In genomic region chr10:62919925-62920765, GRCm38 (mm10) we compare ENCODE assay signal across 7 mouse cellular contexts. TPM values are rescaled to one million over a fixed set of nuclear protein-coding genes. Genes with fewer than 3 reads are reported as not detected.
DNase-seq lines count a peak whose midpoint lies in the region; ATAC-seq lines count a peak whose summit lies in the region.

Gene Slc25a16 (plus strand): TSS chr10:62920633.

- H3K36me3 ChIP-seq in embryonic facial prominence, embryonic 12.5 days, result no peaks in the 10 kb centered on the region
- no peaks in the 10 kb centered on the region for H3K36me3 ChIP-seq in limb, embryonic 11.5 days (ENCODE audit: control insufficient read depth, insufficient read depth, low read length)
- no peaks in the 10 kb centered on the region for H3K36me3 ChIP-seq in midbrain, embryonic 14.5 days (ENCODE audit: control insufficient read depth, insufficient read depth, low read length)

- H3K4me3 ChIP-seq in embryonic facial prominence, embryonic 12.5 days, result peak within 1 kb of the TSS; percentile 84
- peak within 1 kb of the TSS; percentile 97 for H3K4me3 ChIP-seq in limb, embryonic 11.5 days (ENCODE audit: low read depth, low read length)
- H3K4me3 ChIP-seq in midbrain, embryonic 14.5 days (replicated peaks; ENCODE audit: low read depth, low read length), result peak within 1 kb of the TSS; percentile 92

- H3K4me1 ChIP-seq in embryonic facial prominence, embryonic 12.5 days, result peaks cover 9% of the 10 kb centered on the region
- H3K4me1 ChIP-seq in limb, embryonic 11.5 days (ENCODE audit: control insufficient read depth, insufficient read depth, low read length), result peaks cover 3% of the 10 kb centered on the region; the same call in 1 of the 2 replicates
- peaks cover 7% of the 10 kb centered on the region for H3K4me1 ChIP-seq in midbrain, embryonic 14.5 days (ENCODE audit: control insufficient read depth, insufficient read depth, low read length)

- DNase-seq in adrenal gland, postnatal 25 days, result peak; percentile 92
- DNase-seq in heart, adult 11 months, result peak; percentile 99
- peak; percentile 94 for DNase-seq in kidney, adult 18-20 months
- DNase-seq in limb, embryonic 11.5 days (ENCODE audit: low spot score), result peak; percentile 94
- DNase-seq in midbrain, embryonic 14.5 days, result peak; percentile 98
- DNase-seq in spleen, adult 18-20 months, result peak; percentile 81 to 89

- peak within 1 kb of the TSS; percentile 87 for H3K9ac ChIP-seq in embryonic facial prominence, embryonic 12.5 days
- peak within 1 kb of the TSS; percentile 81 for H3K9ac ChIP-seq in limb, embryonic 11.5 days (ENCODE audit: low read length)
- peak within 1 kb of the TSS; percentile 95 for H3K9ac ChIP-seq in midbrain, embryonic 14.5 days (replicated peaks; ENCODE audit: low read length)

- H3K27ac ChIP-seq in embryonic facial prominence, embryonic 12.5 days, result peak within 1 kb of the TSS; percentile 80
- H3K27ac ChIP-seq in limb, embryonic 11.5 days (replicated peaks; ENCODE audit: low read depth, low read length), result no peak within 1 kb of the TSS
- peak within 1 kb of the TSS; percentile 90 for H3K27ac ChIP-seq in midbrain, embryonic 14.5 days (replicated peaks; ENCODE audit: low read depth, low read length)

- 4% methylated on average over 50 of the region's 50 CpGs for WGBS in embryonic facial prominence, embryonic 12.5 days
- 4% methylated on average over 50 of the region's 50 CpGs for WGBS in limb, embryonic 11.5 days
- WGBS in midbrain, embryonic 14.5 days, result 9% methylated on average over 49 of the region's 50 CpGs

- no peaks in the 10 kb centered on the region for H3K9me3 ChIP-seq in embryonic facial prominence, embryonic 12.5 days
- H3K9me3 ChIP-seq in limb, embryonic 11.5 days (ENCODE audit: control insufficient read depth, low read length), result no peaks in the 10 kb centered on the region
- no peaks in the 10 kb centered on the region for H3K9me3 ChIP-seq in midbrain, embryonic 14.5 days (ENCODE audit: control insufficient read depth, low read length)

- no peaks in the 10 kb centered on the region for H3K27me3 ChIP-seq in embryonic facial prominence, embryonic 12.5 days
- H3K27me3 ChIP-seq in limb, embryonic 11.5 days (ENCODE audit: control insufficient read depth, insufficient read depth, low read length), result no peaks in the 10 kb centered on the region
- no peaks in the 10 kb centered on the region for H3K27me3 ChIP-seq in midbrain, embryonic 14.5 days (ENCODE audit: control insufficient read depth, insufficient read depth, low read length)

- peak; percentile 94 for ATAC-seq in embryonic facial prominence, embryonic 12.5 days (ENCODE audit: insufficient number of reproducible peaks, insufficient read depth, low FRiP score, low TSS enrichment)
- peak; percentile 94 for ATAC-seq in limb, embryonic 11.5 days (ENCODE audit: insufficient number of reproducible peaks, low FRiP score, low TSS enrichment, low read depth)
- ATAC-seq in midbrain, embryonic 14.5 days (ENCODE audit: low FRiP score, low TSS enrichment), result peak; percentile 97

- peak within 1 kb of the TSS; percentile 82 for H3K4me2 ChIP-seq in embryonic facial prominence, embryonic 12.5 days (replicated peaks)
- H3K4me2 ChIP-seq in limb, embryonic 11.5 days (ENCODE audit: low read depth, severe bottlenecking), result peak within 1 kb of the TSS; percentile 79
- H3K4me2 ChIP-seq in midbrain, embryonic 14.5 days (ENCODE audit: low read length), result peak within 1 kb of the TSS; percentile 76

RNA-seq across cellular contexts. Expression of gene Slc25a16, which starts in this region (rescaled TPM):
- total RNA-seq in adrenal gland, postnatal 25 days (2021), result 37.7 and 45.0 TPM in 2 replicates
- 10.1 and 10.8 TPM in 2 replicates for polyA plus RNA-seq in embryonic facial prominence, embryonic 12.5 days (2016; fragmentation: Nextera tagmentation; extraction: Ambion mirVana)
- 10.7 and 12.2 TPM in 2 replicates for polyA plus RNA-seq in limb, embryonic 11.5 days (2014; fragmentation: Nextera tagmentation; extraction: Ambion mirVana)
- 15.3 and 17.9 TPM in 2 replicates for polyA plus RNA-seq in midbrain, embryonic 14.5 days (2014; fragmentation: Nextera tagmentation; extraction: Ambion mirVana)
